Mouse (Mus musculus): ENCODE results near the gene Chrd. TPM values are rescaled to one million over a fixed set of nuclear protein-coding genes. Genes with fewer than 3 reads are reported as not detected.

Chrd gene
- polyA plus RNA-seq, 1 experiment from 2014 or later, result 0.32 TPM

GRCm38 (mm10) chr16:20715566-20715965 is 17.4 kb upstream of the Chrd start:
- H3K27me3 ChIP-seq (ENCODE audit: control insufficient read depth, insufficient read depth, low read depth, low read length), result no peaks in the 10 kb centered on the region
- H3K4me2 ChIP-seq (ENCODE audit: low read depth, low read length), result peak overlapping the region; percentile 99
- peak overlapping the region; percentile 83 for H3K9ac ChIP-seq (ENCODE audit: low read depth, low read length)
- 6% methylated on average over 12 of the region's 12 CpGs for WGBS (ENCODE audit: insufficient replicate concordance)
- peak overlapping the region; percentile 94 for H3K27ac ChIP-seq (ENCODE audit: low read length)
- H3K4me1 ChIP-seq (ENCODE audit: control insufficient read depth, low read depth, low read length), result peaks cover 66% of the 10 kb centered on the region
- H3K4me3 ChIP-seq (ENCODE audit: low read depth, low read length), result peak overlapping the region; percentile 85
- no peaks in the 10 kb centered on the region for H3K9me3 ChIP-seq (replicated peaks; ENCODE audit: control insufficient read depth, low read length)
- peaks cover 16% of the 10 kb centered on the region for H3K36me3 ChIP-seq (ENCODE audit: control insufficient read depth, insufficient read depth)
- ATAC-seq (ENCODE audit: low read depth), result no peak

- peak overlapping the region; percentile 94 for H3K27ac ChIP-seq (ENCODE audit: low read length)
- H3K9ac ChIP-seq (ENCODE audit: low read depth, low read length), result peak overlapping the region; percentile 83
- under 1% methylated on average over 60 of the region's 68 CpGs for WGBS (ENCODE audit: insufficient replicate concordance)
- H3K4me2 ChIP-seq (ENCODE audit: low read depth, low read length), result peak overlapping the region; percentile 99
- H3K36me3 ChIP-seq (ENCODE audit: control insufficient read depth, insufficient read depth), result peaks cover 14% of the 10 kb centered on the region
- ATAC-seq (ENCODE audit: low read depth), result peak; percentile 61
- H3K9me3 ChIP-seq (replicated peaks; ENCODE audit: control insufficient read depth, low read length), result no peaks in the 10 kb centered on the region
- H3K4me1 ChIP-seq (ENCODE audit: control insufficient read depth, low read depth, low read length), result peaks cover 64% of the 10 kb centered on the region
- H3K27me3 ChIP-seq (ENCODE audit: control insufficient read depth, insufficient read depth, low read depth, low read length), result no peaks in the 10 kb centered on the region
- peak overlapping the region; percentile 85 for H3K4me3 ChIP-seq (ENCODE audit: low read depth, low read length)
These were observed 16.7 kb upstream of the Chrd start for GRCm38 (mm10) chr16:20715976-20716840.

GRCm38 (mm10) chr16:20716841-20717180 is 16.1 kb upstream of the Chrd start:
- H3K4me3 ChIP-seq (ENCODE audit: low read depth, low read length), result peak overlapping the region; percentile 85
- no peaks in the 10 kb centered on the region for H3K27me3 ChIP-seq (ENCODE audit: control insufficient read depth, insufficient read depth, low read depth, low read length)
- peak overlapping the region; percentile 99 for H3K4me2 ChIP-seq (ENCODE audit: low read depth, low read length)
- peak overlapping the region; percentile 83 for H3K9ac ChIP-seq (ENCODE audit: low read depth, low read length)
- no peaks in the 10 kb centered on the region for H3K9me3 ChIP-seq (replicated peaks; ENCODE audit: control insufficient read depth, low read length)
- peaks cover 58% of the 10 kb centered on the region for H3K4me1 ChIP-seq (ENCODE audit: control insufficient read depth, low read depth, low read length)
- peak overlapping the region; percentile 94 for H3K27ac ChIP-seq (ENCODE audit: low read length)
- peak; percentile 5 for ATAC-seq (ENCODE audit: low read depth)
- 1% methylated on average over 8 of the region's 8 CpGs for WGBS (ENCODE audit: insufficient replicate concordance)
- H3K36me3 ChIP-seq (ENCODE audit: control insufficient read depth, insufficient read depth), result peaks cover 9% of the 10 kb centered on the region

- peak within 1 kb of the TSS; percentile 94 for H3K27ac ChIP-seq (ENCODE audit: low read length)
- H3K4me2 ChIP-seq (ENCODE audit: low read depth, low read length), result peak within 1 kb of the TSS; percentile 99
- H3K36me3 ChIP-seq (ENCODE audit: control insufficient read depth, insufficient read depth), result 0 out of 2 replicates have a peak, but pooled peaks cover 6% of the 10 kb centered on the region
- H3K4me3 ChIP-seq (ENCODE audit: low read depth, low read length), result peak within 1 kb of the TSS; percentile 85
- H3K9ac ChIP-seq (ENCODE audit: low read depth, low read length), result peak within 1 kb of the TSS; percentile 83
- peak; percentile 85 for ATAC-seq (ENCODE audit: low read depth)
- no peaks in the 10 kb centered on the region for H3K27me3 ChIP-seq (ENCODE audit: control insufficient read depth, insufficient read depth, low read depth, low read length)
- H3K9me3 ChIP-seq (replicated peaks; ENCODE audit: control insufficient read depth, low read length), result no peaks in the 10 kb centered on the region
- H3K4me1 ChIP-seq (ENCODE audit: control insufficient read depth, low read depth, low read length), result peaks cover 53% of the 10 kb centered on the region
- under 1% methylated on average over 62 of the region's 62 CpGs for WGBS (ENCODE audit: insufficient replicate concordance)
These were observed 15.5 kb upstream of the Chrd start, which contains the start of the genes Polr2h and Clcn2 for GRCm38 (mm10) chr16:20717181-20717977. TSS of gene Polr2h (plus strand) at chr16:20717665. TSS of gene Clcn2 (minus strand) at chr16:20717746.

GRCm38 (mm10) chr16:20717978-20718670 is 14.8 kb upstream of the Chrd start:
- Histone ChIP-seq H3K4me2 (ENCODE audit: low read depth, low read length) (peak overlapping the region; percentile 99), H3K36me3 (ENCODE audit: control insufficient read depth, insufficient read depth) (0 out of 2 replicates have a peak, but pooled peaks cover 3% of the 10 kb centered on the region), H3K9me3 (replicated peaks; ENCODE audit: control insufficient read depth, low read length) (no peaks in the 10 kb centered on the region), H3K27me3 (ENCODE audit: control insufficient read depth, insufficient read depth, low read depth, low read length) (no peaks in the 10 kb centered on the region), H3K27ac (ENCODE audit: low read length) (peak overlapping the region; percentile 94), H3K4me1 (ENCODE audit: control insufficient read depth, low read depth, low read length) (peaks cover 48% of the 10 kb centered on the region), H3K9ac (ENCODE audit: low read depth, low read length) (peak overlapping the region; percentile 83), H3K4me3 (ENCODE audit: low read depth, low read length) (peak overlapping the region; percentile 85)
- ATAC-seq (ENCODE audit: low read depth), result peak; percentile 10
- WGBS (ENCODE audit: insufficient replicate concordance), result 2% methylated on average over 18 of the region's 18 CpGs

GRCm38 (mm10) chr16:20721808-20722207 is 11.1 kb upstream of the Chrd start:
- 72% methylated on average over 10 of the region's 10 CpGs for WGBS (ENCODE audit: insufficient replicate concordance)
- Histone ChIP-seq H3K4me3 (ENCODE audit: low read depth, low read length) (no peak overlapping the region), H3K4me2 (ENCODE audit: low read depth, low read length) (no peak overlapping the region)

GRCm38 (mm10) chr16:20722736-20723135 is 10.2 kb upstream of the Chrd start:
- H3K4me2 ChIP-seq (ENCODE audit: low read depth, low read length), result no peak overlapping the region
- H3K9me3 ChIP-seq (replicated peaks; ENCODE audit: control insufficient read depth, low read length), result no peaks in the 10 kb centered on the region
- H3K36me3 ChIP-seq (ENCODE audit: control insufficient read depth, insufficient read depth), result 0 out of 2 replicates have a peak, but pooled peaks cover 3% of the 10 kb centered on the region
- H3K27ac ChIP-seq (ENCODE audit: low read length), result no peak overlapping the region
- ATAC-seq (ENCODE audit: low read depth), result no peak
- 68% methylated on average over 4 of the region's 4 CpGs for WGBS (ENCODE audit: insufficient replicate concordance)
- peaks cover 14% of the 10 kb centered on the region for H3K4me1 ChIP-seq (ENCODE audit: control insufficient read depth, low read depth, low read length)
- no peak overlapping the region for H3K9ac ChIP-seq (ENCODE audit: low read depth, low read length)
- no peak overlapping the region for H3K4me3 ChIP-seq (ENCODE audit: low read depth, low read length)
- H3K27me3 ChIP-seq (ENCODE audit: control insufficient read depth, insufficient read depth, low read depth, low read length), result no peaks in the 10 kb centered on the region; the same call in 1 of the 2 replicates

More at GRCm38 (mm10) chr16:20721808-20722207, 11.1 kb upstream of the Chrd start:
- Histone ChIP-seq H3K27me3 (ENCODE audit: control insufficient read depth, insufficient read depth, low read depth, low read length) (no peaks in the 10 kb centered on the region; the same call in 1 of the 2 replicates), H3K9ac (ENCODE audit: low read depth, low read length) (no peak overlapping the region), H3K36me3 (ENCODE audit: control insufficient read depth, insufficient read depth) (0 out of 2 replicates have a peak, but pooled peaks cover 3% of the 10 kb centered on the region), H3K4me1 (ENCODE audit: control insufficient read depth, low read depth, low read length) (peaks cover 19% of the 10 kb centered on the region), H3K27ac (ENCODE audit: low read length) (no peak overlapping the region), H3K9me3 (replicated peaks; ENCODE audit: control insufficient read depth, low read length) (no peaks in the 10 kb centered on the region)
- ATAC-seq (ENCODE audit: low read depth), result no peak

GRCm38 (mm10) chr16:20723247-20723646 is 9.7 kb upstream of the Chrd start:
- H3K9me3 ChIP-seq (replicated peaks; ENCODE audit: control insufficient read depth, low read length), result no peaks in the 10 kb centered on the region
- WGBS (ENCODE audit: insufficient replicate concordance), result 53% methylated on average over 4 of the region's 4 CpGs
- H3K27ac ChIP-seq (ENCODE audit: low read length), result no peak overlapping the region
- no peak overlapping the region for H3K9ac ChIP-seq (ENCODE audit: low read depth, low read length)
- peaks cover 13% of the 10 kb centered on the region for H3K4me1 ChIP-seq (ENCODE audit: control insufficient read depth, low read depth, low read length)
- H3K27me3 ChIP-seq (ENCODE audit: control insufficient read depth, insufficient read depth, low read depth, low read length), result no peaks in the 10 kb centered on the region; the same call in 1 of the 2 replicates
- no peak overlapping the region for H3K4me3 ChIP-seq (ENCODE audit: low read depth, low read length)
- no peak for ATAC-seq (ENCODE audit: low read depth)
- H3K36me3 ChIP-seq (ENCODE audit: control insufficient read depth, insufficient read depth), result 0 out of 2 replicates have a peak, but pooled peaks cover 3% of the 10 kb centered on the region
- no peak overlapping the region for H3K4me2 ChIP-seq (ENCODE audit: low read depth, low read length)
